Mouse (Mus musculus) heart, embryonic 14.5 days (tissue): ENCODE data around the gene Podnl1. TPM values are rescaled to one million over a fixed set of nuclear protein-coding genes. Genes with fewer than 3 reads are reported as not detected.

Experiments used
- ATAC-seq: fragments of 200-750 bp; cut with Nextera tagmentation; 2 replicates; pipeline ENCODE4 v1.8.0; 2017; ENCODE audit warnings: low read depth, moderate TSS enrichment; ENCODE audit not compliant: insufficient number of reproducible peaks, insufficient read depth, low FRiP score
- H3K27ac ChIP-seq, 2 experiments: fragments of 200-500 bp in 1 of 2; fragments of 300-500 bp in 1 of 2; sonication (generic) in 1 of 2; replicated peaks in 1 of 2; 2 replicates each; pipeline ENCODE4 v1.5.1; 2012 to 2014; ENCODE audit warnings: low read depth in 2 of 2, low read length in 2 of 2, control low read depth in 1 of 2, mild to moderate bottlenecking in 1 of 2, mixed read lengths in 1 of 2; ENCODE audit not compliant: control insufficient read depth in 1 of 2, insufficient read depth in 1 of 2
- H3K27me3 ChIP-seq: fragments of 300-500 bp; sonication (generic); 2 replicates; pipeline ENCODE4 v1.6.1; 2014; ENCODE audit warnings: mild to moderate bottlenecking, low read length, control low read depth; ENCODE audit not compliant: control insufficient read depth, insufficient read depth
- H3K36me3 ChIP-seq: fragments of 300-500 bp; sonication (generic); 2 replicates; pipeline ENCODE4 v1.6.1; 2014; ENCODE audit warnings: mild to moderate bottlenecking, control low read depth, low read length, mixed read lengths; ENCODE audit not compliant: control insufficient read depth, insufficient read depth
- H3K4me1 ChIP-seq, 2 experiments: fragments of 200-500 bp in 1 of 2; fragments of 300-500 bp in 1 of 2; sonication (generic) in 1 of 2; 2 replicates each; pipeline ENCODE4 v1.6.1; 2012 to 2014; ENCODE audit warnings: low read length in 2 of 2, control low read depth in 1 of 2, mixed read lengths in 1 of 2; ENCODE audit not compliant: control insufficient read depth in 2 of 2, insufficient read depth in 2 of 2
- H3K4me2 ChIP-seq: fragments of 300-500 bp; sonication (generic); 2 replicates; pipeline ENCODE4 v1.6.1; 2014; ENCODE audit warnings: mild to moderate bottlenecking, low read length
- H3K4me3 ChIP-seq, 2 experiments: fragments of 200-500 bp in 1 of 2; fragments of 300-500 bp in 1 of 2; sonication (generic) in 1 of 2; 2 replicates each; pipeline ENCODE4 v1.5.1; 2012 to 2014; ENCODE audit warnings: low read length in 2 of 2, mild to moderate bottlenecking in 2 of 2, control low read depth in 1 of 2, low read depth in 1 of 2, moderate library complexity in 1 of 2; ENCODE audit not compliant: control insufficient read depth in 1 of 2, insufficient read depth in 1 of 2
- H3K9ac ChIP-seq: fragments of 300-500 bp; sonication (generic); 2 replicates; pipeline ENCODE4 v1.6.1; 2014; ENCODE audit warnings: mild to moderate bottlenecking, low read length
- H3K9me3 ChIP-seq: fragments of 300-500 bp; sonication (generic); 2 replicates; pipeline ENCODE4 v1.6.1; 2016; ENCODE audit warnings: low read length, control low read depth; ENCODE audit not compliant: control insufficient read depth
- WGBS: fragments of 180-500 bp; shearing (Covaris S2); extraction: QIAGEN DNeasy Blood & Tissue Kit; methylation state at CpG from one replicate; pipeline ENCODE4 v1.1.7; 2014; 5-methylcytosine and 5-hydroxymethylcytosine counted together
- polyA plus RNA-seq: library from polyadenylated mRNA; unstranded; fragments of >200 nt; fragmentation: Nextera tagmentation; extraction: Ambion mirVana; gene quantifications from 2 replicates; pipeline ENCODE4 v1.2.1, GENCODE M21; 2014

Podnl1 gene
- polyA plus RNA-seq, 1 experiment from 2014 or later, result 0.16 TPM

- Histone ChIP-seq H3K27ac (no peak within 1 kb of the TSS), H3K4me2 (peak within 1 kb of the TSS; percentile 85), H3K4me3 (peak within 1 kb of the TSS; percentile 49 to 59), H3K9me3 (no peaks in the 10 kb centered on the region), H3K4me1 (peaks cover 8 to 14% of the 10 kb centered on the region in 2 experiments; a peak in 3 of 4 replicates), H3K9ac (peak within 1 kb of the TSS; percentile 75), H3K27me3 (no peaks in the 10 kb centered on the region), H3K36me3 (peaks cover 23% of the 10 kb centered on the region)
- ATAC-seq, result peak; percentile 85
- 15% methylated on average over 49 of the region's 49 CpGs for WGBS
Measured at GRCm38 (mm10) chr8:84147769-84148530, 22.2 kb downstream of the Podnl1 start, which contains the start of the genes Cc2d1a and 4930432K21Rik. TSS of gene Cc2d1a (minus strand) at chr8:84147936. TSS of gene 4930432K21Rik (plus strand) at chr8:84148025.

- Histone ChIP-seq H3K27me3 (no peaks in the 10 kb centered on the region), H3K9ac (no peak overlapping the region; the same call in 1 of the 2 replicates), H3K4me2 (peak overlapping the region; percentile 85), H3K27ac (no peak overlapping the region), H3K4me3 (peak overlapping the region in 1 of 2 experiments; percentile 59; a peak in 1 of 4 replicates), H3K36me3 (peaks cover 17% of the 10 kb centered on the region), H3K9me3 (no peaks in the 10 kb centered on the region), H3K4me1 (peaks cover 8 to 14% of the 10 kb centered on the region in 2 experiments; a peak in 3 of 4 replicates)
- 59% methylated on average over 5 of the region's 5 CpGs for WGBS
- no peak for ATAC-seq
Measured at GRCm38 (mm10) chr8:84148531-84148850, 22.7 kb downstream of the Podnl1 start.

GRCm38 (mm10) chr8:84149181-84149580 is 23.4 kb downstream of the Podnl1 start:
- 83% methylated on average over 3 of the region's 3 CpGs for WGBS
- H3K36me3 ChIP-seq, result peaks cover 11% of the 10 kb centered on the region; the same call in 1 of the 2 replicates
- no peak overlapping the region for H3K4me2 ChIP-seq
- no peak for ATAC-seq
- H3K9ac ChIP-seq, result no peak overlapping the region
- no peaks in the 10 kb centered on the region for H3K9me3 ChIP-seq
- H3K4me3 ChIP-seq, result no peak overlapping the region
- no peaks in the 10 kb centered on the region for H3K27me3 ChIP-seq
- no peak overlapping the region for H3K27ac ChIP-seq
- peaks cover 8 to 14% of the 10 kb centered on the region in 2 experiments; a peak in 3 of 4 replicates for H3K4me1 ChIP-seq

- H3K36me3 ChIP-seq, result no peaks in the 10 kb centered on the region
- H3K4me3 ChIP-seq, result no peak overlapping the region
- H3K9me3 ChIP-seq, result no peaks in the 10 kb centered on the region
- no peak for ATAC-seq
- H3K9ac ChIP-seq, result no peak overlapping the region
- H3K4me2 ChIP-seq, result no peak overlapping the region
- 82% methylated on average over 4 of the region's 4 CpGs for WGBS
- no peaks in the 10 kb centered on the region for H3K27me3 ChIP-seq
- no peak overlapping the region for H3K27ac ChIP-seq
- H3K4me1 ChIP-seq, result no peaks in the 10 kb centered on the region
Measured at GRCm38 (mm10) chr8:84157620-84158019, 31.8 kb downstream of the Podnl1 start.

- no peaks in the 10 kb centered on the region for H3K27me3 ChIP-seq
- 62% methylated on average over 2 of the region's 2 CpGs for WGBS
- no peak overlapping the region for H3K4me2 ChIP-seq
- H3K4me3 ChIP-seq, result no peak overlapping the region
- no peak overlapping the region for H3K27ac ChIP-seq
- H3K36me3 ChIP-seq, result peaks cover 21% of the 10 kb centered on the region
- ATAC-seq, result no peak
- peak overlapping the region; percentile 21; the same call in 1 of the 2 replicates for H3K9ac ChIP-seq
- H3K4me1 ChIP-seq, result peaks cover 14 to 24% of the 10 kb centered on the region in 2 experiments
- no peaks in the 10 kb centered on the region for H3K9me3 ChIP-seq
Measured at GRCm38 (mm10) chr8:84167696-84168095, 41.9 kb downstream of the Podnl1 start.

GRCm38 (mm10) chr8:84170096-84170495 is 44.3 kb downstream of the Podnl1 start:
- Histone ChIP-seq H3K4me1 (peaks cover 14 to 24% of the 10 kb centered on the region in 2 experiments), H3K9ac (no peak overlapping the region), H3K4me2 (no peak overlapping the region), H3K27me3 (no peaks in the 10 kb centered on the region), H3K4me3 (no peak overlapping the region), H3K27ac (no peak overlapping the region), H3K36me3 (peaks cover 33% of the 10 kb centered on the region), H3K9me3 (no peaks in the 10 kb centered on the region)
- no peak for ATAC-seq
- 84% methylated on average over 5 of the region's 5 CpGs for WGBS

- no peak overlapping the region for H3K9ac ChIP-seq
- H3K27me3 ChIP-seq, result no peaks in the 10 kb centered on the region
- H3K9me3 ChIP-seq, result no peaks in the 10 kb centered on the region
- H3K27ac ChIP-seq, result no peak overlapping the region
- H3K4me1 ChIP-seq, result peaks cover 3 to 15% of the 10 kb centered on the region in 2 experiments; a peak in 3 of 4 replicates
- H3K4me2 ChIP-seq, result no peak overlapping the region
- WGBS, result 85% methylated on average over 6 of the region's 6 CpGs
- peaks cover 40% of the 10 kb centered on the region for H3K36me3 ChIP-seq
- H3K4me3 ChIP-seq, result no peak overlapping the region
- no peak for ATAC-seq
Measured at GRCm38 (mm10) chr8:84173861-84174260, 48.1 kb downstream of the Podnl1 start.
